Mouse (Mus musculus) adrenal gland, adult 8-10 months (tissue): ENCODE results near the gene Nudt17. TPM values are rescaled to one million over a fixed set of nuclear protein-coding genes. Genes with fewer than 3 reads are reported as not detected.
A peak's percentile ranks its signal among the peaks of the same experiment; 100 is the strongest.
"Not testable (repeated sequence)": the region's sequence is repeated elsewhere in the genome, so short reads cannot be mapped to it uniquely, and the experiment has no call there.

Source experiments
- DNase-seq: peaks from one replicate; pipeline ENCODE4 v3.0.0; 2022
- total RNA-seq, 4 experiments: library from RNA; stranded (reverse); gene quantifications; 2 replicates each; pipeline ENCODE4 v1.2.4; 2022

The Nudt17 gene
- total RNA-seq, 4 experiments from 2014 or later: 1.1 to 2.6 (median 1.6) TPM

- no peak for DNase-seq
These were observed 7.4 kb downstream of the Nudt17 start for GRCm38 (mm10) chr3:96701003-96701402.

GRCm38 (mm10) chr3:96700376-96700775, 8.0 kb downstream of the Nudt17 start:
- no peak for DNase-seq

GRCm38 (mm10) chr3:96698993-96699690, 9.2 kb downstream of the Nudt17 start:
- no peak for DNase-seq

- peak; percentile 87 for DNase-seq
These were observed 11.3 kb downstream of the Nudt17 start for GRCm38 (mm10) chr3:96696766-96697732.

- peak; percentile 78 for DNase-seq
These were observed 12.1 kb downstream of the Nudt17 start, which contains the start of gene Pias3 for GRCm38 (mm10) chr3:96696198-96696765. Gene Pias3 (plus strand): TSS chr3:96696384.

- DNase-seq: no peak
These were observed 14.8 kb downstream of the Nudt17 start for GRCm38 (mm10) chr3:96693579-96693978.

GRCm38 (mm10) chr3:96692506-96692905, 15.9 kb downstream of the Nudt17 start:
- no peak for DNase-seq

GRCm38 (mm10) chr3:96690298-96690697, 18.1 kb downstream of the Nudt17 start:
- no peak for DNase-seq

GRCm38 (mm10) chr3:96688854-96689253, 19.5 kb downstream of the Nudt17 start:
- DNase-seq: no peak

GRCm38 (mm10) chr3:96686057-96686456, 22.3 kb downstream of the Nudt17 start:
- DNase-seq: not testable (repeated sequence)

- no peak for DNase-seq
These were observed 23.6 kb downstream of the Nudt17 start for GRCm38 (mm10) chr3:96684822-96685156.

- peak; percentile 75 for DNase-seq
These were observed 24.1 kb downstream of the Nudt17 start for GRCm38 (mm10) chr3:96684151-96684821.

- no peak for DNase-seq
These were observed 24.9 kb downstream of the Nudt17 start for GRCm38 (mm10) chr3:96683496-96683895.

- no peak for DNase-seq
These were observed 27.9 kb downstream of the Nudt17 start for GRCm38 (mm10) chr3:96680269-96680956.

GRCm38 (mm10) chr3:96679159-96679674, 29.1 kb downstream of the Nudt17 start:
- DNase-seq: peak; percentile 77

GRCm38 (mm10) chr3:96678456-96678855, 29.9 kb downstream of the Nudt17 start:
- no peak for DNase-seq

- DNase-seq: no peak
These were observed 32.7 kb downstream of the Nudt17 start for GRCm38 (mm10) chr3:96675690-96676089.

GRCm38 (mm10) chr3:96675171-96675570, 33.2 kb downstream of the Nudt17 start:
- no peak for DNase-seq

GRCm38 (mm10) chr3:96674442-96674841, 33.9 kb downstream of the Nudt17 start:
- no peak for DNase-seq

GRCm38 (mm10) chr3:96673514-96673913, 34.8 kb downstream of the Nudt17 start:
- DNase-seq: no peak

GRCm38 (mm10) chr3:96671519-96671918, 36.8 kb downstream of the Nudt17 start:
- no peak for DNase-seq
